Mouse (Mus musculus): ENCODE data around the gene Tprn. TPM values are rescaled to one million over a fixed set of nuclear protein-coding genes. Genes with fewer than 3 reads are reported as not detected.

Gene Tprn
- polyA plus RNA-seq (2012; rRNA removed): 2.4 and 3.4 TPM in 2 replicates

GRCm38 (mm10) chr2:25262291-25262767 is at the start of gene Tprn:
Gene Tprn (plus strand): TSS chr2:25262618.

GRCm38 (mm10) chr2:25214444-25214843 is 48.0 kb upstream of the Tprn start, which contains the start of gene Stpg3:
Gene Stpg3 (minus strand): TSS chr2:25214637.

GRCm38 (mm10) chr2:25218445-25218844 is 44.0 kb upstream of the Tprn start, which contains the start of gene Fam166a:
Gene Fam166a (plus strand): TSS chr2:25218745.

GRCm38 (mm10) chr2:25224492-25224765 is 38.0 kb upstream of the Tprn start, which contains the start of gene Tubb4b:
Gene Tubb4b (minus strand): TSS chr2:25224702.

GRCm38 (mm10) chr2:25234050-25234449 is 28.4 kb upstream of the Tprn start, which contains the start of gene Slc34a3:
Gene Slc34a3 (minus strand): TSS chr2:25234364.

GRCm38 (mm10) chr2:25236614-25237013 is 25.8 kb upstream of the Tprn start, which contains the start of gene Rnf224:
Gene Rnf224 (minus strand): TSS chr2:25236787.

GRCm38 (mm10) chr2:25242101-25242506 is 20.3 kb upstream of the Tprn start, which contains the start of the genes Rnf208 and Cysrt1:
Gene Rnf208 (plus strand): TSS chr2:25242255.
Gene Cysrt1 (minus strand): TSS chr2:25242452.

GRCm38 (mm10) chr2:25246183-25247072 is 16.0 kb upstream of the Tprn start, which contains the start of gene AL732309.1:
Gene AL732309.1 (minus strand): TSS chr2:25246863.

GRCm38 (mm10) chr2:25255284-25255779 is 7.1 kb upstream of the Tprn start, which contains the start of gene Tmem203:
Gene Tmem203 (plus strand): TSS chr2:25255439.

GRCm38 (mm10) chr2:25271827-25272511 is 9.6 kb downstream of the Tprn start, which contains the start of the genes Ssna1 and Anapc2:
Gene Ssna1 (minus strand): TSS chr2:25272438.
Gene Anapc2 (plus strand): TSS chr2:25272478.

GRCm38 (mm10) chr2:25287927-25288649 is 25.7 kb downstream of the Tprn start, which contains the start of gene Tmem210:
Gene Tmem210 (plus strand): TSS chr2:25288145.

GRCm38 (mm10) chr2:25289651-25290050 is 27.2 kb downstream of the Tprn start, which contains the start of gene Lrrc26:
Gene Lrrc26 (plus strand): TSS chr2:25289915.

GRCm38 (mm10) chr2:25318971-25319773 is 56.8 kb downstream of the Tprn start, which contains the start of gene Grin1:
Gene Grin1 (minus strand): TSS chr2:25319187.

Other genes starting within 250 kb of the Tprn start
- gene Nsmf, start 208.3 kb upstream of the Tprn start, polyA plus RNA-seq (2012; rRNA removed): 31.2 and 35.7 TPM in 2 replicates
- 36.7 and 53.2 TPM in 2 replicates for gene Entpd8, start 182.3 kb upstream of the Tprn start, polyA plus RNA-seq (2012; rRNA removed)
- 0.72 and 0.76 TPM in 2 replicates for gene Noxa1, start 167.5 kb upstream of the Tprn start, polyA plus RNA-seq (2012; rRNA removed)
- gene Nrarp, start 81.9 kb upstream of the Tprn start, polyA plus RNA-seq (2012; rRNA removed): 2.5 and 3.5 TPM in 2 replicates
- gene Tor4a, start 65.7 kb upstream of the Tprn start, polyA plus RNA-seq (2012; rRNA removed): 6.2 and 6.6 TPM in 2 replicates
- 17.8 and 19.8 TPM in 2 replicates for gene Nelfb, start 51.1 kb upstream of the Tprn start, polyA plus RNA-seq (2012; rRNA removed)
- gene Stpg3, start 48.0 kb upstream of the Tprn start, polyA plus RNA-seq (2012; rRNA removed): not detected in 2 replicates
- gene Fam166a, start 43.9 kb upstream of the Tprn start, polyA plus RNA-seq (2012; rRNA removed): not detected in 2 replicates
- gene Tubb4b, start 37.9 kb upstream of the Tprn start, polyA plus RNA-seq (2012; rRNA removed): 344 and 395 TPM in 2 replicates
- 0.05 TPM in 1 of 2 replicates, not detected in the other for gene Slc34a3, start 28.3 kb upstream of the Tprn start, polyA plus RNA-seq (2012; rRNA removed)
- gene Rnf224, start 25.8 kb upstream of the Tprn start, polyA plus RNA-seq (2012; rRNA removed): 0.02 TPM in 1 of 2 replicates, not detected in the other
- gene Rnf208, start 20.4 kb upstream of the Tprn start, polyA plus RNA-seq (2012; rRNA removed): 0.78 TPM in 2 replicates
- not detected in 2 replicates for gene Cysrt1, start 20.2 kb upstream of the Tprn start, polyA plus RNA-seq (2012; rRNA removed)
- gene AL732309.1, start 15.8 kb upstream of the Tprn start, polyA plus RNA-seq (2012; rRNA removed): 4.5 and 4.6 TPM in 2 replicates
- gene Tmem203, start 7.2 kb upstream of the Tprn start, polyA plus RNA-seq (2012; rRNA removed): 12.7 and 14.9 TPM in 2 replicates
- 48.3 and 51.8 TPM in 2 replicates for gene Ssna1, start 9.8 kb downstream of the Tprn start, polyA plus RNA-seq (2012; rRNA removed)
- gene Anapc2, start 9.9 kb downstream of the Tprn start, polyA plus RNA-seq (2012; rRNA removed): 19.6 and 21.3 TPM in 2 replicates
- gene Tmem210, start 25.5 kb downstream of the Tprn start, polyA plus RNA-seq (2012; rRNA removed): not detected in 2 replicates
- gene Lrrc26, start 27.3 kb downstream of the Tprn start, polyA plus RNA-seq (2012; rRNA removed): 0.05 TPM in 1 of 2 replicates, not detected in the other
- gene Grin1, start 56.6 kb downstream of the Tprn start, polyA plus RNA-seq (2012; rRNA removed): 0.01 TPM in 1 of 2 replicates, not detected in the other
- 5.0 and 5.1 TPM in 2 replicates for gene Man1b1, start 69.7 kb downstream of the Tprn start, polyA plus RNA-seq (2012; rRNA removed)
- gene Dpp7, start 93.7 kb downstream of the Tprn start, polyA plus RNA-seq (2012; rRNA removed): 16.5 and 17.1 TPM in 2 replicates
- 7.3 and 8.2 TPM in 2 replicates for gene Uap1l1, start 103.1 kb downstream of the Tprn start, polyA plus RNA-seq (2012; rRNA removed)
- 8.4 and 10.1 TPM in 2 replicates for gene Sapcd2, start 109.7 kb downstream of the Tprn start, polyA plus RNA-seq (2012; rRNA removed)
- 6.0 and 7.2 TPM in 2 replicates for gene Entpd2, start 133.3 kb downstream of the Tprn start, polyA plus RNA-seq (2012; rRNA removed)
- gene Npdc1, start 136.7 kb downstream of the Tprn start, polyA plus RNA-seq (2012; rRNA removed): 6.9 and 7.6 TPM in 2 replicates
- 0.87 and 0.96 TPM in 2 replicates for gene Fut7, start 160.6 kb downstream of the Tprn start, polyA plus RNA-seq (2012; rRNA removed)
- 2.1 and 2.4 TPM in 2 replicates for gene Abca2, start 166.1 kb downstream of the Tprn start, polyA plus RNA-seq (2012; rRNA removed)
- gene Clic3, start 194.2 kb downstream of the Tprn start, polyA plus RNA-seq (2012; rRNA removed): 1.8 and 2.3 TPM in 2 replicates
- 12.5 and 13.0 TPM in 2 replicates for gene Paxx, start 198.5 kb downstream of the Tprn start, polyA plus RNA-seq (2012; rRNA removed)
- gene Ptgds, start 207.4 kb downstream of the Tprn start, polyA plus RNA-seq (2012; rRNA removed): 0.68 and 0.72 TPM in 2 replicates
- gene Lcn12, start 231.3 kb downstream of the Tprn start, polyA plus RNA-seq (2012; rRNA removed): not detected in 2 replicates
- gene Fbxw5, start 238.1 kb downstream of the Tprn start, polyA plus RNA-seq (2012; rRNA removed): 4.7 and 5.0 TPM in 2 replicates
- 91.0 TPM in 2 replicates for gene C8g, start 239.1 kb downstream of the Tprn start, polyA plus RNA-seq (2012; rRNA removed)

All from liver, embryonic 18 days (tissue).